Mouse (Mus musculus): Measurements from ENCODE around the gene 4930558K02Rik. TPM values are rescaled to one million over a fixed set of nuclear protein-coding genes. Genes with fewer than 3 reads are reported as not detected.

4930558K02Rik gene
- total and polyA plus RNA-seq, 3 experiments, result not detected

- in situ Hi-C loops (cut with MboI; ENCODE audit: low pct_ligation_motif_present, low pct_unique_long_range_greater_than_20kb, low sequenced_read_pairs), result loop anchor here (25.0 kb wide), 1 partner anchor 564 kb away; the partner anchor contains the start of gene Tnfsf4
- Histone ChIP-seq H3K36me3 (replicated peaks in 1 of 2; ENCODE audit: control insufficient read depth in 1 of 2, insufficient read depth in 1 of 2, low read length in 1 of 2) (no peaks in the 10 kb centered on the region), H3K79me2 (replicated peaks; ENCODE audit: control insufficient read depth, extremely low read depth, insufficient read depth, poor library complexity, severe bottlenecking) (no peaks in the 10 kb centered on the region), H3K9ac (ENCODE audit: insufficient read depth, low read depth) (0 out of 2 replicates have a peak overlapping the region, but pooled peaks have one; percentile 26), H3K4me2 (ENCODE audit: insufficient read depth, low read depth, poor library complexity, severe bottlenecking) (peak overlapping the region; percentile 83), H3K27ac (ENCODE audit: insufficient read depth, low read depth) (no peak overlapping the region), H3K4me3 (replicated peaks in 1 of 3; ENCODE audit: low read depth in 2 of 3, low read length in 2 of 3, poor library complexity in 1 of 3) (no peak overlapping the region), H3K9me3 (replicated peaks; ENCODE audit: low read length) (no peaks in the 10 kb centered on the region), H3K27me3 (replicated peaks) (no peaks in the 10 kb centered on the region), H3K4me1 (ENCODE audit: control insufficient read depth in 1 of 2, insufficient read depth in 2 of 2) (peaks cover 4 to 11% of the 10 kb centered on the region in 2 experiments; a peak in 3 of 4 replicates)
- dilution Hi-C loops (cut with MboI; ENCODE audit: extremely low pct_ligation_motif_present, extremely low pct_unique_long_range_greater_than_20kb, low sequenced_read_pairs), result no loop called here
- no peak for TF ChIP-seq USF1 (IDR thresholded peaks at IDR 0.05; ENCODE audit: low read depth, low read length)
- TF ChIP-seq POLR2AphosphoS2 (IDR thresholded peaks at IDR 0.05; ENCODE audit: low read depth, low read length), result no peak
- no peak for TF ChIP-seq ZNF384 (IDR thresholded peaks at IDR 0.05; ENCODE audit: low read depth, low read length)
- TF ChIP-seq MYC (IDR thresholded peaks at IDR 0.05; ENCODE audit: low read depth, low read length), result no peak
- no peak for TF ChIP-seq UBTF (IDR thresholded peaks at IDR 0.05; ENCODE audit: low read depth, low read length)
- TF ChIP-seq BHLHE40 (IDR thresholded peaks at IDR 0.05; ENCODE audit: low read depth, low read length), result no peak
- no peak for TF ChIP-seq MAZ (IDR thresholded peaks at IDR 0.05; ENCODE audit: low read depth, low read length)
- no peak for TF ChIP-seq E2F4 (IDR thresholded peaks at IDR 0.05; ENCODE audit: insufficient replicate concordance, low read depth, low read length)
- no peak for DNase-seq (ENCODE audit: extremely low read depth)
These were observed 28.2 kb downstream of the 4930558K02Rik start for GRCm38 (mm10) chr1:161951009-161951779.

GRCm38 (mm10) chr1:161942082-161942481, 37.4 kb downstream of the 4930558K02Rik start:
- Histone ChIP-seq H3K4me1 (ENCODE audit: control insufficient read depth in 1 of 2, insufficient read depth in 2 of 2) (peaks cover 12 to 30% of the 10 kb centered on the region in 2 experiments), H3K36me3 (replicated peaks in 1 of 2; ENCODE audit: control insufficient read depth in 1 of 2, insufficient read depth in 1 of 2, low read length in 1 of 2) (no peaks in the 10 kb centered on the region), H3K27ac (ENCODE audit: insufficient read depth, low read depth) (no peak overlapping the region), H3K4me2 (ENCODE audit: insufficient read depth, low read depth, poor library complexity, severe bottlenecking) (0 out of 2 replicates have a peak overlapping the region, but pooled peaks have one; percentile 1), H3K9ac (ENCODE audit: insufficient read depth, low read depth) (no peak overlapping the region), H3K27me3 (replicated peaks) (no peaks in the 10 kb centered on the region), H3K4me3 (replicated peaks in 1 of 3; ENCODE audit: low read depth in 2 of 3, low read length in 2 of 3, poor library complexity in 1 of 3) (no peak overlapping the region), H3K79me2 (replicated peaks; ENCODE audit: control insufficient read depth, extremely low read depth, insufficient read depth, poor library complexity, severe bottlenecking) (no peaks in the 10 kb centered on the region), H3K9me3 (replicated peaks; ENCODE audit: low read length) (peaks cover 4% of the 10 kb centered on the region)
- in situ Hi-C loops (cut with MboI; ENCODE audit: low pct_ligation_motif_present, low pct_unique_long_range_greater_than_20kb, low sequenced_read_pairs), result no loop called here
- DNase-seq (ENCODE audit: extremely low read depth), result peak; percentile 45
- dilution Hi-C loops (cut with MboI; ENCODE audit: extremely low pct_ligation_motif_present, extremely low pct_unique_long_range_greater_than_20kb, low sequenced_read_pairs), result no loop called here
- TF ChIP-seq BHLHE40 (IDR thresholded peaks at IDR 0.05; ENCODE audit: low read depth, low read length), result no peak
- TF ChIP-seq USF2 (conservative IDR thresholded peaks at IDR 0.05; ENCODE audit: low read depth, low read length), result no peak
- TF ChIP-seq TCF12 (IDR thresholded peaks at IDR 0.05; ENCODE audit: low read depth, low read length), result no peak
- TF ChIP-seq MEF2A (IDR thresholded peaks at IDR 0.05; ENCODE audit: borderline replicate concordance, low read depth, low read length), result no peak
- no peak for TF ChIP-seq MAFK (IDR thresholded peaks at IDR 0.05; ENCODE audit: insufficient replicate concordance, low read length)
- TF ChIP-seq IRF4 (IDR thresholded peaks at IDR 0.05; ENCODE audit: low read depth, low read length), result no peak
- TF ChIP-seq TBP (conservative IDR thresholded peaks at IDR 0.05; ENCODE audit: low read depth, low read length), result no peak
- no peak for TF ChIP-seq MAZ (IDR thresholded peaks at IDR 0.05; ENCODE audit: low read depth, low read length)
- no peak for TF ChIP-seq NELFE (IDR thresholded peaks at IDR 0.05; ENCODE audit: low read depth, low read length)
- TF ChIP-seq EP300 (IDR thresholded peaks at IDR 0.05; ENCODE audit: low read length), result 0 out of 2 replicates have a peak, but pooled peaks have one; percentile 42
- TF ChIP-seq CHD2 (IDR thresholded peaks at IDR 0.05; ENCODE audit: low read length), result no peak
- TF ChIP-seq GABPA (IDR thresholded peaks at IDR 0.05; ENCODE audit: insufficient replicate concordance, low read depth, low read length), result no peak
- TF ChIP-seq SMC3 (IDR thresholded peaks at IDR 0.05; ENCODE audit: low read depth, low read length), result no peak
- TF ChIP-seq JUND (conservative IDR thresholded peaks at IDR 0.05; ENCODE audit: low read depth, low read length), result peak; percentile 81
- TF ChIP-seq UBTF (IDR thresholded peaks at IDR 0.05; ENCODE audit: low read depth, low read length), result no peak
- TF ChIP-seq USF1 (IDR thresholded peaks at IDR 0.05; ENCODE audit: low read depth, low read length), result no peak
- TF ChIP-seq ZC3H11A (IDR thresholded peaks at IDR 0.05; ENCODE audit: low read depth, low read length), result no peak
- TF ChIP-seq NRF1 (IDR thresholded peaks at IDR 0.05; ENCODE audit: low read depth, low read length), result no peak
- TF ChIP-seq ZKSCAN1 (IDR thresholded peaks at IDR 0.05; ENCODE audit: borderline replicate concordance, low read depth, low read length), result no peak
- TF ChIP-seq RAD21 (IDR thresholded peaks at IDR 0.05; ENCODE audit: low read depth, low read length), result no peak
- TF ChIP-seq CHD1 (IDR thresholded peaks at IDR 0.05; ENCODE audit: low read depth, low read length), result no peak
- TF ChIP-seq POLR2A (IDR thresholded peaks at IDR 0.05; ENCODE audit: low read depth, low read length), result no peak
- TF ChIP-seq JUN (IDR thresholded peaks at IDR 0.05; ENCODE audit: insufficient read depth, low read depth, low read length), result peak; percentile 39; the same call in 1 of the 2 replicates
- no peak for TF ChIP-seq HCFC1 (IDR thresholded peaks at IDR 0.05; ENCODE audit: low read depth, low read length)
- TF ChIP-seq ZNF384 (IDR thresholded peaks at IDR 0.05; ENCODE audit: low read depth, low read length), result no peak
- TF ChIP-seq MYC (IDR thresholded peaks at IDR 0.05; ENCODE audit: low read depth, low read length), result no peak
- TF ChIP-seq POLR2AphosphoS2 (IDR thresholded peaks at IDR 0.05; ENCODE audit: low read depth, low read length), result no peak
- no peak for TF ChIP-seq MAX (IDR thresholded peaks at IDR 0.05; ENCODE audit: low read length)
- TF ChIP-seq ETS1 (conservative IDR thresholded peaks at IDR 0.05; ENCODE audit: low read depth, low read length), result peak; percentile 43; the same call in 1 of the 2 replicates
